ENCODE assay signal across 14 mouse cellular contexts in the genomic region with DNA sequence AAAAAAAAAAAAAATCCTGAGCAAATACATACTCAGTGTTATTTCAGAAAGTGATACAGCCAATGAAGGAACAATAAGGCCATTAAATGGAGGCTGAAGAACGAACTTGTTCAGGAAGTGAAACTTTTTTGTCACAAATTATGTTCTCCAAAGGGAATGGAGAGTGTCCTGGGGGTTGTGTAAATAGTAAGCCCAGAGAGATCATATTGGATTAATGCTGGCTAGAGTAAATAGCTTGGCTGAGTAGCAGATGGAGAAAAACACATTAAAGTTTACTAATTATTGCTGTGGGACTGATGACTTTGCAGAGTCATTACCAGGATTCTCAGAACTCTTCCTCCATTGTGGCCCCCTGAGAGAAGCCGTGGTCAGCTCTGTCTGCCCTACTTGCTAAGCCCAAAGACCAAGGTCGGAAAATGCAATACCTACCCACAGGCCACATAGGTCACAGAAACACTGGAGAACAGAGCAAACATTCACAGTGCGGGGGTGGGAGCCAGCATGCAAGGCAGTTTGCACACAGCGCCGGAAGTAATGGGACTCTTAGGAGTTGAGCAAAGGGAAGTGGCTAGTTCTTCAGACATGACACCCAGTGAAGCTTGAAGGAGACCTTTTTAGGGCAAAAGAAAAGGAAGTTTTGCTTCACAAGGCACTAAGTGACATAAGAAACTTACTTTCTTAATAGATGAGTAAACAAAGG. TPM values are rescaled to one million over a fixed set of nuclear protein-coding genes. Genes with fewer than 3 reads are reported as not detected.
DNase-seq lines count a peak whose midpoint lies in the region; ATAC-seq lines count a peak whose summit lies in the region.
"Had no signal": no experiment of that assay in that cellular context is flagged by ENCODE, and none has a peak within 500 bp of the region (broad histone marks: within the 10 kb centered on the region; RNA-seq: fewer than 3 reads in every experiment).

No protein-coding gene starts in this region.

- H3K36me3 ChIP-seq in splenic B cell, adult 2 months (ENCODE audit: control insufficient read depth, insufficient read depth, low read length, poor library complexity, severe bottlenecking), result no peaks in the 10 kb centered on the region
- no peaks in the 10 kb centered on the region for H3K36me3 ChIP-seq in forebrain, embryonic 11.5 days (ENCODE audit: control insufficient read depth, insufficient read depth, low read length)
- H3K36me3 ChIP-seq: forebrain, embryonic 12.5 days had no signal

- no peaks in the 10 kb centered on the region for H3K27me3 ChIP-seq in splenic B cell, adult 2 months (ENCODE audit: control insufficient read depth, insufficient read depth, low read length, poor library complexity, severe bottlenecking)
- no peaks in the 10 kb centered on the region for H3K27me3 ChIP-seq in forebrain, embryonic 11.5 days (ENCODE audit: control insufficient read depth, insufficient read depth, low read length)
- H3K27me3 ChIP-seq: forebrain, embryonic 12.5 days had no signal

- H3K27ac ChIP-seq in forebrain, embryonic 11.5 days (ENCODE audit: low read depth, low read length), result no peak overlapping the region
- H3K27ac ChIP-seq: forebrain, embryonic 12.5 days; heart, adult 2 months had no signal

- no peaks in the 10 kb centered on the region for H3K9me3 ChIP-seq in forebrain, embryonic 11.5 days (ENCODE audit: control insufficient read depth, low read length)
- H3K9me3 ChIP-seq: forebrain, embryonic 12.5 days had no signal

- WGBS in forebrain, embryonic 11.5 days, result 79% methylated on average over 6 of the region's 6 CpGs

- DNase-seq in kidney, postnatal 4 days, result peak; percentile 2 to 6
- DNase-seq in kidney, postnatal 14 days, result no peak
- peak; percentile 10 for DNase-seq in induced T-regulatory cell, adult 2 months (ENCODE audit: low read depth)
- peak; percentile 79 for DNase-seq in lung, postnatal 36 days
- peak; percentile 85 for DNase-seq in splenic B cell, adult 2 months (ENCODE audit: low read depth, low spot score)
- DNase-seq in forebrain, embryonic 11.5 days (ENCODE audit: low spot score), result no peak
- DNase-seq in frontal cortex, postnatal 10 days (ENCODE audit: low spot score in 2 of 2), result no peak
- no peak for DNase-seq in right cerebral cortex, postnatal 36 days (ENCODE audit: low spot score in 2 of 2)
- DNase-seq: cerebellum, postnatal 14 days had no signal

- no peaks in the 10 kb centered on the region for H3K4me1 ChIP-seq in forebrain, embryonic 11.5 days (replicated peaks; ENCODE audit: control insufficient read depth, insufficient read depth, low read length)
- H3K4me1 ChIP-seq: forebrain, embryonic 12.5 days had no signal

- no peak for ATAC-seq in forebrain, embryonic 11.5 days (replicated peaks; ENCODE audit: low FRiP score)
- ATAC-seq: midbrain, embryonic 16.5 days had no signal

- no peak overlapping the region for H3K4me3 ChIP-seq in forebrain, embryonic 11.5 days (ENCODE audit: low read depth, low read length)
- H3K4me3 ChIP-seq: forebrain, embryonic 12.5 days; heart, adult 2 months had no signal

- H3K4me2 ChIP-seq in forebrain, embryonic 11.5 days (ENCODE audit: low read depth, low read length, severe bottlenecking), result no peak overlapping the region
- H3K4me2 ChIP-seq: forebrain, embryonic 12.5 days had no signal

- H3K9ac ChIP-seq in forebrain, embryonic 11.5 days (ENCODE audit: low read length), result no peak overlapping the region
- H3K9ac ChIP-seq: forebrain, embryonic 12.5 days had no signal

RNA-seq across cellular contexts. Expression of a gene that starts 20.5 kb away (rescaled TPM):
- not detected in 2 replicates for polyA plus RNA-seq in forebrain, embryonic 11.5 days (2014; fragmentation: Nextera tagmentation; extraction: Ambion mirVana)
- polyA plus RNA-seq: forebrain, embryonic 12.5 days; heart, adult 2 months; intestine, embryonic 14.5 days; limb, embryonic 11.5 days; midbrain, embryonic 16.5 days had no signal

RNA-seq across cellular contexts. Expression of a gene that starts 25.2 kb away (rescaled TPM):
- polyA plus RNA-seq in forebrain, embryonic 11.5 days (2014; fragmentation: Nextera tagmentation; extraction: Ambion mirVana), result not detected in 2 replicates
- polyA plus RNA-seq: forebrain, embryonic 12.5 days; midbrain, embryonic 16.5 days had no signal

RNA-seq across cellular contexts. Expression of a gene that starts 34.7 kb away (rescaled TPM):
- not detected in 2 replicates for polyA plus RNA-seq in forebrain, embryonic 11.5 days (2014; fragmentation: Nextera tagmentation; extraction: Ambion mirVana)
- polyA plus RNA-seq: forebrain, embryonic 12.5 days; heart, adult 2 months; intestine, embryonic 14.5 days; midbrain, embryonic 16.5 days had no signal

RNA-seq across cellular contexts. Expression of a gene that starts 55.9 kb away (rescaled TPM):
- polyA plus RNA-seq in forebrain, embryonic 11.5 days (2014; fragmentation: Nextera tagmentation; extraction: Ambion mirVana), result 0.41 and 0.61 TPM in 2 replicates

Comparison
In these comparisons a context has a peak if more than half of its experiments do, and no peak if none do; other contexts are left out.
1. DNase-seq: peak in kidney, postnatal 4 days (2 of 2), induced T-regulatory cell, adult 2 months (single experiment), lung, postnatal 36 days (single experiment) and splenic B cell, adult 2 months (single experiment); none in kidney, postnatal 14 days (single experiment), forebrain, embryonic 11.5 days (single experiment), frontal cortex, postnatal 10 days (0 of 2) and right cerebral cortex, postnatal 36 days (0 of 2).